Mouse (Mus musculus) 3T3-L1 (cell line): Measurements from ENCODE around the gene Gm11939.
A peak's percentile ranks its signal among the peaks of the same experiment; 100 is the strongest.
"Not testable (repeated sequence)": the region's sequence is repeated elsewhere in the genome, so short reads cannot be mapped to it uniquely, and the experiment has no call there.

Experiments used
- DNase-seq: peaks from one replicate; pipeline ENCODE4 v3.0.0-alpha.2; 2015; ENCODE audit warnings: low read depth, low spot score

Gene Gm11939

GRCm38 (mm10) chr11:99559366-99559765 lies at the start of gene Gm11939:
TSS of gene Gm11939 (minus strand) at chr11:99559466.
- no peak for DNase-seq

DNA sequence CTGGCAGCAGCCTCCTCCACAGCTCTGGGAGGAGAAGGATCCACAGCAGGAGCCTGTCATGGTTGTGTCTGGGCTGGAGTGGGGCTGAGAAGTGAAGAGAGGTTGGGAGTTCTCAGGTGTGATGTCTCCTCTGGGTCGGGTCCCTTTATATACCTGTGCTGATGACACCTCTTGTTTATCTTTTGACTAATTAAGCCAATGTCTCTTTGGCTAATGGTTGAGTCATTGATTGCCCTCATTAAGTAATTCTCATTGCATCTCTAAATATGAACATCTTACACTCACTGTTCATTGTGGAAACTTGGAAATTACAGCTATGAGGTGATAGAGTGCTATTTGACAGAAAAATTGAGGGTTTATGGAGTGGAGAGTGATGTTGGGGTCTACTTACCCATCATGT lies 43.9 kb upstream of the Gm11939 start, which contains the start of gene Gm11938:
Gm11938 (minus strand) TSS at position 101 of the 400 bp plus-strand sequence.
- DNase-seq: not testable (repeated sequence)

DNA sequence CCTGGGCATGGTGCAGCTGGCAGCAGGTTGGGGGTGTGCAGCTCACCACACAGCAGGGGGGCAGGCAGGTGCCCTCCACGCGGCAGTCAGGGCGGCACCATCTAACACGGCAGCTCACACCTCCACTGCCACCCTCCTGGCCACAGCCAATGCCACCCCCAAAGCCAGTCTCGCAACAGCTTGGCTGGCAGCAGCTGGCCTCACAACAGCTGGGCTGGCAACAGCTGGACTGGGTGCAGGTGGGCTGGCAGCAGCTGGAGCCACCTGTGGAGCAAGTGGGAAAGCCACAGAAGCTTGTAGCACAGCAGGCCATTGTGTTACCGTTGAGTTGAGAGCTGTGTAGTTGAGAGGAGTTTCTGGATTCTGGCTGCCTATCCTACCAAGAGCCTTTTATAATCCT lies 38.5 kb upstream of the Gm11939 start, which contains the start of gene Krtap9-3:
Krtap9-3 (minus strand) TSS at position 364 of the 400 bp plus-strand sequence.
- DNase-seq: not testable (repeated sequence)

GRCm38 (mm10) chr11:99590981-99591380 lies 31.7 kb upstream of the Gm11939 start, which contains the start of gene Krtap1-3:
TSS of gene Krtap1-3 (minus strand) at chr11:99591339.
- no peak for DNase-seq

- DNase-seq: no peak
Observed at GRCm38 (mm10) chr11:99585096-99585495, 25.8 kb upstream of the Gm11939 start.

DNA sequence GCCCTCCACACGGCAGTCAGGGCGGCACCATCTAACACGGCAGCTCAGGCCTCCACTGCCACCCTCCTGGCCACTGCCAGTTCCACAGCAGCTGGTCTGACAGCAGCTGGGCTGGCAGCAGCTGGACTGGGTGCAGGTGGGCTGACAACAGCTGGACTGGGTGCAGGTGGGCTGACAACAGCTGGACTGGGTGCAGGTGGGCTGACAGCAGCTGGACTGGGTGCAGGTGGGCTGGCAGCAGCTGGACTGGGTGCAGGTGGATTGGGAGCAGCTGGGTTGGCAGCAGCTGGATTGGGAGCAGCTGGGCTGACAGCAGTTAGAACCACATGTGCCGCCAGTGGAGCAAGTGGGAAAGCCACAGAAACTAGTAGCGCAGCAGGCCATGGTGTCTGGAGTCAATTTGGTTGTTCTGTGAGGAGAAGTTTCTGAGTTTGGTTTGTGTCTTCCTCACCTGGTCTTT lies 24.0 kb upstream of the Gm11939 start, which contains the start of gene Krtap1-4:
Krtap1-4 (minus strand) TSS at position 410 of the 460 bp plus-strand sequence.
- no peak for DNase-seq

GRCm38 (mm10) chr11:99581564-99581963 lies 22.3 kb upstream of the Gm11939 start:
- DNase-seq: peak; percentile 91

- peak; percentile 71 for DNase-seq
Observed at GRCm38 (mm10) chr11:99581051-99581450, 21.8 kb upstream of the Gm11939 start.

DNA sequence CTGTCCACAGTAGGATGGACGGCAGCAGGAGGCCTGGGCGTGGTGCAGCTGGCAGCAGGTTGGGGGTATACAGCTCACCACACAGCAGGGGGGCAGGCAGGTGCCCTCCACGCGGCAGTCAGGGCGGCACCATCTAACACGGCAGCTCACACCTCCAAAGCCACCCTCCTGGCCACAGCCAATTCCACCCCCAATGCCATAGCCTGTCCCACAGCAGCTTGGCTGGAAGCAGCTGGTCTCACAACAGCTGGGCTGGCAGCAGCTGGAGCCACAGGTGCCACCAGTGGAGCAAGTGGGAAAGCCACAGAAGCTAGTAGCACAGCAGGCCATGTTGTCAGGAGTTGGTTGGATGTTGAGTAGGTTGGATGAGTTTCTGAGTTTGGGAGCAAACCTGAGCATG lies 21.4 kb upstream of the Gm11939 start, which contains the start of gene Krtap1-5:
Krtap1-5 (minus strand) TSS at position 381 of the 400 bp plus-strand sequence.
- DNase-seq: no peak

GRCm38 (mm10) chr11:99574106-99574505 lies 14.8 kb upstream of the Gm11939 start:
- DNase-seq: peak; percentile 88

DNA sequence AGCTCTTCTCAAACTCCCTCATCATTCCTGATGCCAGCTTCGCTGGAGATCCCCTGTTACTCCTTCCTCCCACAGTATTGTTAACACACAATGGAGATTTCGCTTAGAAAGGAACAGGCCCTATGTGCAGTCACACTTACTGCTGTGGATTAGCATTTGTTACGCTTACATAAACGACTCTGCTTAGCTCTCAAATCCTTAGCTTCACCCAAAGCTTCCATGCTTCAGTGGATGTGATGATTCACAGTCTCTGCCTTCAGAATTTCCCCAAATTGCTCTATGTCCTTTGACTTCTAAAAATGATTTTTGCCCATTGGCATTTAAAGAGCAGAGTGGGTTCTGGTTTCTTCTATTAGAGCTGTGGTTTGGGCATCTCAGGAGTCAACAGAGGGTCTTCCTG lies 13.9 kb upstream of the Gm11939 start:
- no peak for DNase-seq

- no peak for DNase-seq
Observed at GRCm38 (mm10) chr11:99566530-99566929, 7.3 kb upstream of the Gm11939 start, which contains the start of gene Krtap3-1. TSS of gene Krtap3-1 (minus strand) at chr11:99566630.

GRCm38 (mm10) chr11:99562580-99562979 lies 3.3 kb upstream of the Gm11939 start:
- DNase-seq: peak; percentile 39

DNA sequence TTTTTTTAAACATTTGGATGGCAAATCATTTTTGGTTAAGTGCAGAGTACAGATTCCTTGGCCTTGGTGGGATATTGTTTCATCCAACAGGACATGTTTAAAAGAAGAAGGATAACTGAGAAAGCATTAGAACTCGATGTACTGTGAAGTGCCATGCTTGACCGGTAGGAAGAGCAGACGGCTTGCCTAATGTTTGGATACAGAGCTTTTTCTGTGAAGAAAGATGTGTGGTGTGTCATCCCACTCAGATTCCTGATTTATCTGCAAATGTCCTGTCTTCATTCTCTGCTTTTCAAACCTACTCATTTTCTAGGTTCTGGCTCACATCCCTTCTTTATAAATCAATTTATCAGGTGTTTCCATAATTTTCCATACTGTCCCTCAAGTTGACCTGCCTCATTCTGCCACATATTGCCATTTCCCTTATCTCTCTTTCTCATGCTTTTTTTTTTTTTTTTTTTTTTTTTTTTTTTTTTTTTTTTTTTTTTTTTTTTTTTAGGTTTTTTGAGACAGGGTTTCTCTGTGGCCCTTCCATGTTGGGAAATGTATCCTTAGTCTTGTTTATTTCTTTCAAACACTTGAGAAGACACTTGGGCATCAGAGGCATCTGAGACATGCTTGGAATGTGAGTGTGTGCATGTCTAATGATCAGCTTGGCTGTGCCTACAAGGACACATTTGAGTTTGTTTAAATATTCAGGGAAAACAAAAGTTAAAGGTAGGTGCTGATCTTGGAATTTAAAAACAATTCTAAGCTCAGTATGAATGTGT lies 1.1 kb downstream of the Gm11939 start:
- DNase-seq: peak; percentile 32

DNA sequence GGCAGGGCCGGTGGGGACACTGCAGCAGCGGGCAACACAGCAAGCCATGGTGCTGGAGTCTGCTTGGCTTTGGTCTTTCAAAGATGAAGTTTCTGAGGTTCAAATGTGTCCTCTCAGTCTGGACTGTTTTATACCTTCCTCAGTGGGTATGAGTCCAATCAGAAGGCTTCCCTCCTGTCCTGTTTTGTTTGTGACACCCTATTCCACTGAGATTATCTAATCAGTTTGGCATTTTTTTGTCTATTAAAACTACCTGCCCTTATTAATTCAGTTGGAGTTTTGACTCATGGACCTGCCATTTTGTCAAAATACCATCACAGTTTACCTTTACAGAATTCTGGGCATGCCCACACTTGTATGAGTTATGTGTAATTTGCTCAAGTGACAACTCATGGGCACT lies 2.5 kb downstream of the Gm11939 start, which contains the start of gene Krtap3-2:
Krtap3-2 (minus strand) TSS at position 101 of the 400 bp plus-strand sequence.
- no peak for DNase-seq

DNA sequence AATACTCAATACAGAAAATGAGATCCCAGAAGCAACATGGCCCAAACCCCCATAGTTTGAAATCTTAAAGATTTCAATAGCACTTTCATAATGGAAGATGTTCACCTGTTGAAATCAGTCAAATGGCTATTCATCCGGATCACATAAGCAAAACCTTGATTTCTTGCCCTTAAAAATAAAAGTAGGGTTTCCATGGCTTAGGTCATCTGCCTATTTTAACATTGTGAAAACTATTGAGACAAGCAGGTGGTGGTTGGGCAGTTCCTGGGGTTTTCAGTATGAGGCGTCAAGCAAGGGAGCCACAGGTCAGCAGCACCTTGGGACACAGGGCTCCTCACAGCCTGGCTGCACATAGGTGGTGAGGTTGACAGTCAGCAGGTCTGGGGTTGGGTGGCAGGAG lies 3.1 kb downstream of the Gm11939 start:
- no peak for DNase-seq

DNA sequence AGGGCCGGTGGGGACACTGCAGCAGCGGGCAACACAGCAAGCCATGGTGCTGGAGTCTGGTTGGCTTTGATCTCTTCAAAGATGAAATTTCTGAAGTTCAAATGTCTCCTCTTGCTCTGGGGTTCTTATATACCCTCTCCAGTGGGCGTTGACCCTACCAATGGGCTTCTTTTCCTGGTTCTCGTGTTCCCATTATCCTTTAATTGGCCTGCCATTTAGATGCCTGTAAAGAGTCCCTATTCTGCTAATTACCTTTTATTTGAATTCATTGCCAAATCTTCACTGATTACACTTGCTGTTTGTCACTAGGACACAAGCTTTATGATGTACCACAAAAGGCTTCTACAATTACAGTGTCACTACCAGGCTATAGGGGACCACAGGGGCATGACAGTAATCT lies 8.5 kb downstream of the Gm11939 start, which contains the start of gene Krtap3-3:
Krtap3-3 (minus strand) TSS at position 101 of the 400 bp plus-strand sequence.
- no peak for DNase-seq

- DNase-seq: no peak
Observed at GRCm38 (mm10) chr11:99547892-99548291, 11.4 kb downstream of the Gm11939 start.

DNA sequence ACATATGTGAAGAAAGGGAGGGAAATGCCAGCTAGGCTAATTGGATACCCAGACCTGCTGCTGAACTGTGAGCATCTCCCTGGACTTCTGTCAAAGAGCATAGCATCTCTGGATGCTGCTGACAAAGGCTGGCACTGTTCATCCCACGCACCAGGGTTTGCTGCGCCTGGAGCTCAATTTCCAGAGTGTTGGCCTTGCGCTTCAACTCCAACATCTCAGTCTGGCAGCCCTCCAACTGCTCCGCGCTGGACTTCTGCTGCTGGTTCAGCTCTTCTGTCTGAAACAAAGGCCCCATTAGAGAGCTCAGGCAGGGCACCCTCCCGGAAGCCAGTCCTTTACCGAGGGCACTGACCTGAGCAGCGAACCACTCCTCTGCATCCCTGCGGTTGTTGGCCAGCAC lies 19.5 kb downstream of the Gm11939 start:
- no peak for DNase-seq

DNA sequence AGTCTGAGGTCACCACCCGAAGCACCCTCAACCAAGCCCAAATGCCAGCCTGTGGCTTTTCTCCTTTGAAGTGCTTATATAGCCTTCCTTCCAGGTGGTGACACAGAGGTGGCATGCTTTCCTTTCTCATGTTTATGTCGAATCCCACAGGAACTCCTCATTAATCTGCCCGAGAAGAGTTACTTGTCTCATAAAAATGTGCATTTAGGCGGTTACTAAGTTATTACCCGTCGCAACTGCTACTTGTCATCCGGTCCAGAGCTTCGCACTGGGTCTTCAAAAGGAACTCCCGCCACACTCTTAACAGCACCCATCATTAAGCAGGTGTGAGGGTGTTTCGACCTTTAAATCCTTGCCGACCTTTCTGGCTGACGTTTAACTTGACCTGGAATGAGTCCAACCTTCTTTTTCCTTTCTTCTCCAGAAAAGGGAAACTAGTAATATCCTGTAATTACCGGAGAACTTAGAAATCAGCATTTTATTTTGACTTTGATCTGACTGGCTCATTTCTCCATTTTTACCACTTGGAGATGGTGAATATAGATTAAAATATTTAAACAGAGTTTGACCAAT lies 37.9 kb downstream of the Gm11939 start, which contains the start of gene Krt39:
Krt39 (minus strand) TSS at position 51 of the 573 bp plus-strand sequence.
- DNase-seq: no peak

GRCm38 (mm10) chr11:99514098-99514497 lies 45.2 kb downstream of the Gm11939 start:
- no peak for DNase-seq
